Mouse (Mus musculus) liver, postnatal 0 days (tissue): ENCODE measurements at regions not wholly inside any gene's neighbourhood (a gene's known extent, or its start where the extent isn't known, plus 50 kb on each side); places are given as distances from the start of the nearest gene placed in this dataset.
"Not testable (repeated sequence)": the region's sequence is repeated elsewhere in the genome, so short reads cannot be mapped to it uniquely, and the experiment has no call there.

ENCODE experiments used
- ATAC-seq: fragments of 200-750 bp; cut with Nextera tagmentation; 2 replicates; pipeline ENCODE4 v1.8.0; 2017; ENCODE audit warnings: mild to moderate bottlenecking, moderate library complexity
- DNase-seq: peaks from one replicate; pipeline ENCODE4 v3.0.0-alpha.2; 2016
- H3K27ac ChIP-seq: fragments of 300-500 bp; sonication (generic); 2 replicates; pipeline ENCODE4 v1.5.1; 2014; ENCODE audit warnings: antibody characterized with exemption, moderate library complexity, mild to moderate bottlenecking, low read depth
- H3K27me3 ChIP-seq: fragments of 300-500 bp; sonication (generic); 2 replicates; pipeline ENCODE4 v1.6.1; 2014; ENCODE audit warnings: low read length, control low read depth, mixed read lengths; ENCODE audit not compliant: insufficient read depth
- H3K36me3 ChIP-seq: fragments of 300-500 bp; sonication (generic); replicated peaks from 2 replicates; pipeline ENCODE4 v1.6.1; 2014; ENCODE audit warnings: mild to moderate bottlenecking, control low read depth, low read length, moderate library complexity, mixed read lengths; ENCODE audit not compliant: insufficient read depth
- H3K4me1 ChIP-seq: fragments of 300-500 bp; sonication (generic); 2 replicates; pipeline ENCODE4 v1.6.1; 2014; ENCODE audit warnings: antibody characterized with exemption, mild to moderate bottlenecking, control low read depth; ENCODE audit not compliant: insufficient read depth
- H3K4me2 ChIP-seq: fragments of 300-500 bp; sonication (generic); 2 replicates; pipeline ENCODE4 v1.6.1; 2014; ENCODE audit warnings: low read depth, mild to moderate bottlenecking, low read length, moderate library complexity, mixed read lengths
- H3K4me3 ChIP-seq: fragments of 300-500 bp; sonication (generic); 2 replicates; pipeline ENCODE4 v1.5.1; 2014; ENCODE audit warnings: low read depth, low read length
- H3K9ac ChIP-seq: fragments of 300-500 bp; sonication (generic); replicated peaks from 2 replicates; pipeline ENCODE4 v1.6.1; 2014; ENCODE audit warnings: mild to moderate bottlenecking, moderate library complexity
- H3K9me3 ChIP-seq: fragments of 300-500 bp; sonication (generic); 2 replicates; pipeline ENCODE4 v1.6.1; 2016; ENCODE audit warnings: mild to moderate bottlenecking, control low read depth, low read length, mixed read lengths
- CTCF ChIP-seq: sonication (generic); IDR thresholded peaks from 2 replicates; pipeline ENCODE4 v1.5.1; 2016; ENCODE audit warnings: antibody characterized with exemption, low read depth
- EP300 ChIP-seq: IDR thresholded peaks from 2 replicates; pipeline ENCODE4 v1.6.1; 2016; ENCODE audit warnings: antibody characterized with exemption, low read depth, mild to moderate bottlenecking
- WGBS: fragments of 180-500 bp; shearing (Covaris S2); extraction: QIAGEN DNeasy Blood & Tissue Kit; methylation state at CpG from one replicate; pipeline ENCODE4 v1.1.7; 2014; ENCODE audit not compliant: insufficient replicate concordance; 5-methylcytosine and 5-hydroxymethylcytosine counted together

GRCm38 (mm10) chr12:45464952-45465351 is 390.4 kb upstream of the Stxbp6 start:
- no peak for TF ChIP-seq CTCF
- TF ChIP-seq EP300: no peak

DNA sequence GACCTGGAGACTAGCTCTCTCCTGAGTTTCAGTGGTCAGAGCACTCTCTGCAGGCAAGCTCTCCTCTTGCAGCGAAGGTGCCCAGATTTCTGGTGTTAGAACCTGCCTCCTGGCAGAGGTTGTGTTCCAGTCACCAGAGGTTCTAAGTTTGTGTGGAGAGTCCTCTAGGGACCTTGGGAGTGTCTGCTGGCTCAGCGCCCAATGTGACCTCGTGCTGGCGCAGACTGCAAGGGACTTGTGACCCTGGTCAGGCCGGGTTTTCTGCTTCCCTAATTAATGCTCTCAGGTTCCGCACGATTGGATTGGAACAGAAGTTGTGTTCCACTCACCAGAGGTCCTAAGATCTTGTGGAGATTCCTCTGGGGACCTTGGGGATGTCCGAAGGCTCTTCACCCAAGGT is 384.2 kb upstream of the Stxbp6 start:
- H3K4me2 ChIP-seq, H3K9me3 ChIP-seq, H3K4me3 ChIP-seq, H3K36me3 ChIP-seq, DNase-seq, ATAC-seq, H3K27me3 ChIP-seq, H3K9ac ChIP-seq, H3K27ac ChIP-seq, H3K4me1 ChIP-seq: not testable (repeated sequence)
- 71% methylated on average over 8 of the region's 8 CpGs for WGBS

More at GRCm38 (mm10) chr12:45464952-45465351, 390.4 kb upstream of the Stxbp6 start:
- no peaks in the 10 kb centered on the region for H3K27me3 ChIP-seq
- no peaks in the 10 kb centered on the region for H3K9me3 ChIP-seq
- no peak overlapping the region for H3K4me3 ChIP-seq
- H3K9ac ChIP-seq: no peak overlapping the region
- DNase-seq: no peak
- H3K27ac ChIP-seq: no peak overlapping the region
- 72% methylated on average over 2 of the region's 2 CpGs for WGBS
- H3K4me1 ChIP-seq: no peaks in the 10 kb centered on the region
- ATAC-seq: no peak
- H3K4me2 ChIP-seq: no peak overlapping the region
- no peaks in the 10 kb centered on the region for H3K36me3 ChIP-seq

DNA sequence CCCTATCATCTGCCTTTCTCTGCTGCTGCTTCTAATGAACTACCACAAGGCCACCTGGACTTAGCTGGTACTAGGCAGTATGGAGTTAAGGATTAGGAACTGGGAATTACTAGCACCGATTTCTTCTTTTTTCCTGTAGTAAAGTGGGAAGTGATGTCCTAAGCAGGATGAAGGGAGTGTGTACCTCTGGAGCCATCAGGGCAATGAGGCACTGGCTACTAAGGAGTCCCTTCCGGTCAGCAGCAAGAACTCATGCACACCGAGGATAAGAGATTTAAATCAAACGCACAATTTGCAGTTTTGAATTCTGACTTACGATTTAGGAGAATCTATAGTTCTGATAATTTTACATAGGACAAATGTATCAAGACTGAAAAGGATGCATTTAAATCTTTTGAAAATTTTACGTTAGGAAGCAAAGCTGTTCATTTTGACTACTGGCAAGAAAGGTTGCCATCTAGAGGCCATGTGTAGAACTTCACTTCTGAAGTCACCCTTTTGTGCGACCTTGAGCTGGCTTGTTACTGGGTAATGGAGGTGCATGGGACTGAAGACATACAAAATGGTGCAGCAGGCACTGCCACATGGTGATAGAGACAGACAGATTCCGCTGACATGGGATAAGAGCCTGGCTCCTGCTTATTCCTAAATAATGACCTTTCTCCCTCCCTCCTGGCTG is 369.1 kb upstream of the Stxbp6 start:
- Histone ChIP-seq H3K4me1 (no peaks in the 10 kb centered on the region), H3K36me3 (no peaks in the 10 kb centered on the region), H3K27ac (no peak overlapping the region), H3K27me3 (no peaks in the 10 kb centered on the region), H3K4me2 (no peak overlapping the region), H3K4me3 (no peak overlapping the region), H3K9ac (no peak overlapping the region), H3K9me3 (no peaks in the 10 kb centered on the region)
- ATAC-seq (peak; percentile 36; the same call in 1 of the 2 replicates), DNase-seq (no peak)
- TF ChIP-seq CTCF (peak; percentile 62), EP300 (no peak)
- whole genome bisulfite sequencing: 52% methylated on average over 8 of the region's 8 CpGs

- H3K9me3 ChIP-seq: no peaks in the 10 kb centered on the region
- no peaks in the 10 kb centered on the region for H3K27me3 ChIP-seq
- H3K4me2 ChIP-seq: no peak overlapping the region
- no peaks in the 10 kb centered on the region for H3K36me3 ChIP-seq
- no peak overlapping the region for H3K9ac ChIP-seq
- TF ChIP-seq CTCF (no peak), EP300 (no peak)
- WGBS: 55% methylated on average over 4 of the region's 4 CpGs
- H3K4me1 ChIP-seq: no peaks in the 10 kb centered on the region
- no peak overlapping the region for H3K27ac ChIP-seq
- no peak for DNase-seq
- no peak for ATAC-seq
- no peak overlapping the region for H3K4me3 ChIP-seq
Measured at GRCm38 (mm10) chr12:45442474-45442873, 368.0 kb upstream of the Stxbp6 start.

GRCm38 (mm10) chr12:45439745-45440144 is 365.2 kb upstream of the Stxbp6 start:
- Histone ChIP-seq H3K4me2 (no peak overlapping the region), H3K9ac (no peak overlapping the region), H3K4me1 (no peaks in the 10 kb centered on the region), H3K27me3 (no peaks in the 10 kb centered on the region), H3K27ac (no peak overlapping the region), H3K9me3 (no peaks in the 10 kb centered on the region), H3K4me3 (no peak overlapping the region), H3K36me3 (no peaks in the 10 kb centered on the region)
- WGBS: 79% methylated on average over 2 of the region's 2 CpGs
- no peak for DNase-seq
- no peak for TF ChIP-seq CTCF
- no peak for ATAC-seq

- H3K9me3 ChIP-seq: no peaks in the 10 kb centered on the region
- no peak overlapping the region for H3K4me3 ChIP-seq
- H3K27me3 ChIP-seq: no peaks in the 10 kb centered on the region
- no peak overlapping the region for H3K9ac ChIP-seq
- H3K27ac ChIP-seq: no peak overlapping the region
- H3K4me2 ChIP-seq: no peak overlapping the region
- ATAC-seq: no peak
- DNase-seq: no peak
- H3K4me1 ChIP-seq: no peaks in the 10 kb centered on the region
- H3K36me3 ChIP-seq: no peaks in the 10 kb centered on the region
- TF ChIP-seq EP300 (no peak), CTCF (no peak)
Measured at GRCm38 (mm10) chr12:45437271-45437670, 362.8 kb upstream of the Stxbp6 start.

DNA sequence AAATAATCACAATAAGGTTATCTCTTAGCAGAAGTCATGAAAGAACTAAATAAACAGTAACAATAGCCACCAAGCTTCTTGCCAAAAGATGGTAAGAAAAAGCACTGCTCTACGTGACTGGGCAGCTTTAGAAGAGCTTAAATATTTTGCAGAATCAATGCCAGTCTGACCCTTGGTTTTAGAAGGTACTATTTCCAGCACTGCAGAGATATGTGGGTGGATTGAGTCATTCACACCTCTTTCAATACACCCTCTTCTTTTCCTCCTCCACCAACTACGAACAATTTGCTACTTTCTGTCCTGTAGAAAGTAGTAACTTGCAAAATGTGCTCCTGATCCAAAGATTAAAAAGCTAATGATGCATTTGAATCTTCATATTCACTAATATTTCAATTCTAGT is 324.9 kb upstream of the Stxbp6 start:
- Histone ChIP-seq H3K4me2 (no peak overlapping the region), H3K4me1 (no peaks in the 10 kb centered on the region), H3K4me3 (no peak overlapping the region), H3K9ac (no peak overlapping the region), H3K27ac (no peak overlapping the region), H3K36me3 (no peaks in the 10 kb centered on the region), H3K27me3 (no peaks in the 10 kb centered on the region), H3K9me3 (no peaks in the 10 kb centered on the region)
- WGBS: 41% methylated on average over 2 of the region's 2 CpGs
- DNase-seq: no peak
- TF ChIP-seq EP300 (no peak), CTCF (no peak)
- ATAC-seq: no peak
